Mouse (Mus musculus) left cerebral cortex, adult 9 months (tissue): ENCODE measurements around the gene Ccni.

Experiments used
- DNase-seq, 2 experiments: peaks; one replicate each; pipeline ENCODE4 v3.0.0; 2022; ENCODE audit warnings: low spot score in 2 of 2

Ccni gene

DNA sequence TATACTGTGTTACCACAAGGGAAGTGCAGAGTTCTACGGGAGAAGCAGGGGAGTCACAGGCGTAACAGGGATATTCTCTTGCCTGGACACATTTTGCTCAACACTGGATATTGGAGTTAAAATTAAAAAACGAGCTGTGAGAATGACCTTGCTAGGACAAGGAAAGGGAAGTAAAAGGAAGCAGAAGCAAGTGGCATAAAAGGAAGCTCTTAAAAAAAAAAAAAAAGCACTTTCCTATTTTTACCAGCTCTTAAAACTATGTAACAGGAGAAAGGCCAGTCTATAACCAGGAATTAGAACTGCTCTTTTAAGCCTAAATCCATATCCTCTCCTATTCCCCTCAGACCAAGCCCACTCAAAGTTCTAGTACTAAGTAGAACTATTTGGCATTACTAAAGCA, 8.1 kb downstream of the Ccni start:
- DNase-seq, result no peak

DNA sequence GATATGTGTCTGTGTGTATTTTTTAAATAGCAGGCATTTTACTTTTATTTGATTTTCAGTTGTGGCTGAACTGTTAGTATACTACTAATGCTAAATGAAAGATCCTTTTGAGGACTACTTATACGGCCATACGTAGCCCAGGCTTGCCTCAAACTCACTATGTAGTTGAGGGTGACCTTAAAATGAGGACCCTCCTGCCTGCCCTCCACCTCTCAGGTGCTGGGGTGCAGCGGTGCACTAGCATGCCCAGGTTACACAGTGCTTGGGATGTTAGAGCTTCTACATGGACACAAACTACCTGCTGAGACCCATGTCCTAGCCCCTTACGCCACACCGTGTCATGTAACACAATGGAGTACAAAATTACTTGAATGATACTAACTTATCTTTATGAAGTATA, 15.9 kb downstream of the Ccni start:
- no peak for DNase-seq

DNA sequence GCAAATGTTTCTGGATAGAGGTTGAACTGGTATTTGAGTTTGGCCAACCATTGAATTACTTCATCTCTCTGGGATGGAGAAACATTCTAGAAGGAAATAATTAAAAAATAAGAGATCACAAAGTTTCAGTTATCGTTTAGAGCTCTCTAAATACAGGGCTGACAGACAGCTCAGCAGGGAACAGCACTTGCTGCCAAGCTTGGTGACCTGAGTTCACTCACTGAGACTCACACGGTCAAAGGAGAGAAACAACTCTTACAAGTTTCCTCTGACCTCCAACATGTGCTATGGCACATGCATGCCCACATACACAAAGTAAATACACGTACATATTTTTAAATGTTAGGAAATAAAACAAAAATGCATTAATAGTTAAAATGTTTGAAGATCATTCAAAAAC, 16.7 kb downstream of the Ccni start:
- no peak for DNase-seq

DNA sequence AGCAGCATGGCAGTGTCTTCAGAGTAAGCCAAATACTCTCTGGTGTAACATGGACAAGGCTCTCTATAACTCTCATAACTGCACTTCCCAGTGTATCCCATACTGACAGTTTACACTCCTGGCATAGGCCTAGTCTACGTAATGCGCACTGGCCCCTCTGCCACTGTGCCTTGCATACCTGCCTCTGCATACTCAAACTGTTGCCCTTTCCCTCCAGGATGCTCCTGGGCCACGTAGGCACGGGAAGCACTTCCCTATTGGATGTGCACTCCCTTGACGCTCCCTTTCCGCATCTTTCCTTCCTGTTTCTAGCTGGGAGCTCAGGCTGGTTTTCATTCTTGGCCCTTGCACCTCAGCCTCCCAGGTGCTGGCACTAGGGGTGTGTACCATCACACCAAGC, 21.7 kb downstream of the Ccni start:
- DNase-seq, result no peak

DNA sequence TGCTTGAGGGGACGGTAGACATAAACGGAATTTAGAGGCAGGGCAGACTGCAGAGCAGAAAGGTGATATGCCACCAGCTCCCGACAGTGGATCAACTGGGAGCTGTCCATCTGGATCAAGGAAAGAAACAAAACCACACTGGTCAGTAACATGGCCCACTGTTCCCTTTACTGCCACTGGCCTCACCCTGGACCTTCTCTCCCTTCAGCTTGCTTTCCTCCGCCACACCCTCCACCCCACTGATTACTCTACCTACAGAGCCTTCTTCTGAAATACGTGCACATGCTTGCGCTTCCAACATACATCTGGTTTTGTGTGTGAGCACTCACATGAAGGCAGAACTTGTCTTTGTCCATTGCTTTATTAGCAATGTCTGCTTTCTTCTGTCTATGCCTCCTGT, 23.0 kb downstream of the Ccni start:
- no peak for DNase-seq

DNA sequence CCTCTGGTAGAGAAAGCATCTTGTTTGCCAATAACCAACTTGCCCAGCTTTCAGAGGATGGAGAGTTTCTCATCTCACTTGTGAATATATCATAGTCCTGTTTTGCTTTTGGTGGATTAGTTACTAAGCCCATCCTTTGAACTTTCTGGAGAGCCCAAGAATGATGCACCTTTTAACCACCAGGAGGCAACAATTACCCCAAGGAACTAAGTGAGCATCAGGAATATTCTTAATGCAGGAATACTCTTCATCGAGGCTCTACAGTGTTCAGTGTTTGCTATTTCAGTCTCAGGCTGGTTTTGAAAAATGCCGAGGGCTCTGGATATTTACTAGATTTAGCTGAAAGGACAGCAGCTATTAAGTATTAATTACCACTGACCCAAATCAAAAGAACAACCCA, 26.0 kb downstream of the Ccni start:
- no peak for DNase-seq

DNA sequence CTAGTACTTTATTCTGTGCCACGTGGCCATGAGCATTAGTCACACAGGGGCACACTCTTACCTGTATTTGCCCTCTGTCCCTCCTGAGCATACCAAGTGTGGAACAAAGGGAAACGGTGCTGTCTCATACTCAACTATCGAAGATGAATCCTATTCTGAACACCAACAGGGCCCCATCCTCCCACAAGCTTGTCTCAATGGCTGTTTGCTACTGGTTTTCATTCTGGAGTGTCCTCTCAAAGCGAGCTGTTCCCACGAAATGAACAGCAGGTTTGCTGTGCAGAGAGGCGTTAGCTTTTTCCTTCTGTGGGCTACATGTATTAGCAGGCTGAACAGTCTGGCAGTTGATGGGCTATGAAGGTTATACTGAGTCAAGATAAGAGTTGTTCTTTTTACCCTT, 27.7 kb downstream of the Ccni start:
- DNase-seq, result no peak

DNA sequence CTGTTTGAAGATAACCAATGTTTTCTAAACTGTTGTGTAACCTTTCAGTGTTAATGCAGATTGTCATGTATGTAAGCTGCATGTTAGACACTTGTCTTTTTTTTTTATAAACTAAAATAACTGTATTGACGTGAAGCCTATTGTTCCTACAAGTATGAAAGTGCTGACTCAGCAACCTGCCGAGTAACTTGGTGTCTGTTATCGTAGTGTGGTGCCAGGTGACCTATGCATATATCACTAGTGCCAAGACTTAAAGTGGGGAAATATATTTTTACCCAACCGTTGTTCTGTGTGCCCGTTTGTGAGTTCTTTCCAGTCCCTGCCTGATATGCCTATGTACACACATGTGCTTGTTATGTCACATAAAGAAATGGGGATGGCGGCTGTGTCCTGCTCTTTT, 31.6 kb downstream of the Ccni start:
- DNase-seq, result no peak

DNA sequence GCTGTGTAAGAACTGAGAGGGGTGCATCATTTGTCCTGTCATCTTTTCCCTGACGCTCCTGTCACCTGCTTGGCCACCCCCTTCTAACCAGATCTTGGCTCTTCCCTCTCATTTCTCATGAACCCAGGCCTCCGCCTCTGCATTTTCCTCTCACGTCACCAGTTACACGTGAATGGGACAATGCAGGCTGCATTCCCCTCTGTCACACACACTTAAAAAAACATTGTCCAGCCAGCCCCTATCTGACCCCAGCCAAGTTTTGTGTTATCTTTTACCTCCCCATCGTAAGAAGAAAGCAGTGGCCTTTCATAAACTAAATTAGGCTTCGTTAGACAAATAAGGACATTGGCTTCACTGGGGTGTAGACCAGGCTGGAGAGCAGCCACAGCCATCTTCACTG, 33.8 kb downstream of the Ccni start:
- no peak for DNase-seq

DNA sequence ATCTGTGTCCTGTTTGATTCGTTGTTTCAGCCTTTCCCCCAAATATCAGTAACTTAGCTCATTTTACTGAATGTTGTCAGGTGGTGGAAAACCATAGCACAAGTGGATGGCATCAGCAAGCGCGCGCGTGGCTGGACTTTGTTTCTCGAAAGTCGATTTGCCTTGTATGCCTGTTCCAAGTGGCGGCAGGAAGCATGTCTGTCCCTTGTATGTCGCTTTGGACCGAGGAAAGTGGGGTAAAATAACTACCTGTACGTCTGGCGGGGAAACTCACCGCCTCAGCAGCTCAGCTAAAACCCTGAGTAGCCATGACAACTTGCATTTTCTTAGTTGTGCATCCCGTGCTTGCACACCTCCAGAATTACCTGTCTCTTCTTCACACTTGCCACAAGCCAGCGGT, 34.9 kb downstream of the Ccni start:
- DNase-seq, result no peak

DNA sequence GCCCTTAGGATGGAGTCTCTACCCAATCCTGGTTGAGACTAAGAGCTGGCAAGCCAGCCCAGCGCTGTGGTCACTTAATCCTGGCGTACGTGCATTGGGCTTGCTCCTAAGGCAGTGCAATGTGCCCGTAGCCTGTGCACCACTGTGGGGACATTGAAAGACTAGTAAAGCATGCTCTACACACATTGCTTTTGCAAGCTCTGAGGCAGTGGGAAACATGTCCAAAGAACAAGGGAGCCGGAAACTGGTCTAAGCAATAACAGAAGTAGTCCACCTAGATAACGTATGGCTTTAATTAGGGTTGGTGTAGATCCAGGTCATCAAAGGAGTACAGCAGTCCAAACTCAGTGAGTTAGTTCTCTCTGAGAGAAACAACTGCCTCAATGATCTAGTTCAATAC, 37.6 kb downstream of the Ccni start:
- no peak for DNase-seq

DNA sequence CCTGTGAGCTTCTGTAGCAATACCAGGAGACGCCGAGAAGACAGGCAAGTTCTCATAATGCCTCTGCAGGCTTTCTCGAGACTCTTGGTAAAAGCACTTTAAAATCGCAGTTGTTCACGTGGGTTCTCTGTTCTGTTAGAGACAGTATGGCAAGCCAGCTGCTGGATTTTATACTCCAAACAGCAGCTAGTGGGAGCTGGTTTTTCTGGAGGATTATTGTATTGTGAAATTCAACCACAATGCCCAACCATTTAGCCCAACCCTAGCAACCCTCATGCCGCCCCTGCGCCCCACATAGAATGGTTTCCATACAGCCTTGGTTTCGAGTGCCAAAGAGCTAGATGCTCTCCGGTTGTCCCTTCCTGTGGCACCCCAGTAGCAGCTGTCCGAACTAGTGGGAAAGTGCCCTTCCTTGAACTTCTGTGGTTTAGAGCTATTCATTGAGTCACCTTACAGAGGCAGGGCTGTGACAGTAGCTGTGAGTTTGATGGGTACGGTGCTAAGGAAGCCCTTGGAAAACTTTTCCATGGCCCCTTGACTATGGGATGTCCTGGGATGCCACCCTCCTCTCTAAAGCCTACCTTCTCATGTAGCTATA, 38.3 kb downstream of the Ccni start:
- DNase-seq, result no peak

DNA sequence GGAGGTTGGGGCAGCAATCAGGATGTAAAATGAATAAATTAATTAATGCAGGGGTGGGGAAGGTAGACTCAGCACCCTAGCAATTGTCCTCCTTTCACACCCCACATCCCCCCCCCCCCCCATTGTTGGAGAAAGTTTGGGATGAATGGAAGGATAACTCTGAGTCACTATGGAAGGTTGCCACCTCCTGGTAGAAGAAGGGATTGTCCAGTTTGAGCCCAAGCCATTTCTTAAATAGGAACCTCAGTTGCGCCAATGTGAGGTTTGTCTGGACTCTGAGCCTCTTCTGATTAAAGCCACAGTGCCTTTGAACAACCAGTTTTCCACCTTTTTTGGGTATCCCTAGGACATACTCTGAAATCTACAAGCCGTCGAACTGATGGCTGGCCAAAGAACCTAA, 42.8 kb downstream of the Ccni start:
- DNase-seq, result peak in 1 of 2 experiments; percentile 66

DNA sequence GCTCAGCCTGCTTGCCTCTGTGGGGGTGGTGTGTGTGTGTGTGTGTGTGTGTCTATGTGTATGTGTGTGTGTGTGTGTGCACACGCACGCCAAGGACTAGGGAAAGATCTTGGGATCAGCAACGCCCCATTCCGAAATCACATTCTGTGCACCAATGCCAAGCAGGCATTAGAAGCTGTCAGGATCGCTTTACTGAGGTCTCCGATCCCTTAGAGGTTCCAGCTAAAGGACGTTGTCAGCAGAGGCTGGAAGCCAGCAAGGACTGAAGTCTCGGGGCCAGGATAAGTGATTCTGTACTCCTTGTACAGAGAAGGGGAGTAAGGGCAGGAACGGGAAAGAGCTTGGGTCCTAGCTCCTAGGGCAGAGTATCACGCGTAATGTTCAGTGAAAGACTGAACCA, 51.9 kb downstream of the Ccni start:
- DNase-seq, result no peak

DNA sequence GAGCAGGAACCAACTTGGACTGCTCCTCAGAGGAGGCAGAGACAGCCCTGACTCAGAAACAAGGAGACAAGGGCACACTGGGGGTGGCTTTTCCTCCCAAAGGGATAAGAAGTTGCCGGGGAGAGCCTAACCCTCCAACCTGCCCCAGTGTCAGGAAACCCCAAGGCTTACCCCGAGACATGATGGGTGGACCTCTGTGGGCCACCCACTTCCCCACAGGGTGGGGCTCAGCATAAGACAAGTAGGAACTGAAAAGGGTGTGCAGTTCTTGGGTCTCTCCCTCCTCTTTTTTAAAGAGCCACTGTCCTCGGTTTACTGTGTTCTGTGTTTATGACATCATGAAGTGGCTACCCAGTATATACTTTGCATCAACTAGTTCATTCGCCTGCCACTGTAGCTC, 53.8 kb downstream of the Ccni start:
- DNase-seq, result no peak

DNA sequence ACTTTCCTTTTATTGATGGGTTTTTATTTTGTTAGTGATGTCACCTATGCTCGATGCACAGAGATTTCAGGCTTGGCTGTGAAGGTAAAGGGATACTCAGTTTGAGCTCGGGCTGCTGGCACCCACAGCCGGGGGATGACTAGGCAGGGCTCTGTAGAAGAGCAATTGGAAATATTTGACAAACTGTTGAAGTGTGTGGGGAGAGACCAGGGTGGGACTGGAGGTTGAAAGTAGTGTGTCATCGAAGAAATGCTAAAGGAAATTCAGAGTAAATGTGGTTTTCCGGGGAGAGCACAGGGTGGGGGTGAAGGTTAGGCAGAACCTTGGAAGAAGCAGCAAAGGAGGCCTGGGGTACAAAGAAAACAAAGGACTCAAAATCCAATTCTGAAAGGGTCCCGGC, 54.3 kb downstream of the Ccni start:
- DNase-seq, result no peak

DNA sequence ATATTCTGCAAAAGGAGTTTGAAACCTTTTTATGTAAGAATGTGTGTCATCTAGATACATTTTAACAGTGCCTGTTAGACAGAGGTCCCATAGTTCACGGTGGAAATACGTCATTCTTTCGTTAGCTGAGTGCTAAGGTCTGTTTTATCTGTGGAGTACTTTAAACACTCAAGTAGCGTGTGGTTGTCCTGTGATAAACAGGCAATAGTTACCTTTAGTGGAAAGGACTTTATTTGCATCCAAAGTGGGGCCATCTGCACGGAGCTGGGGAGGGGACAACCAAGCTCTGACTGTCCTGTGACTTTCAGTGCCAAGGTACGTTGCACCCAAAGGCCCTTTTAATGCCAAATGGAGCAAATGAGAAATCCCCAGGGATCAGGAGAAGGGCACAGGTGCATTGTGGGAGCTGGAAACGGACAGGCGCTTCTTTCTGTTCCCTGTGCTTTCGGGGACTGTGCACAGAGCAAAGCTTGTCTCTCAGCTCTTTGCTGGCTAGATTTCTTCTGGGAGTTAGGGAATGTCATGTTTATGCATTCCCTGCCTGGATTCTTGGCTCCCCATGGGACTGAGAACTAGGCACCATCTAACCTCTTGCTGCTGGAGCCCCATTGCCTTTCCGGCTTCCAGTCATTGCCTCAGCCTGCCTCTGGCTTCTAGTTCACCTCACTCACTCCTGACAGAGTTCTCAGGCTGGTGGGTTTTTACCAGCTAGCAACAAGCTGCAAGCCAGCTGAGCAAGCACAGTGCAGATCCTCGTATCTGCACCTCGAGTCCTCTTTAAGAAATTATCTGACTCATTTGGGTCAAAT, 56.1 kb downstream of the Ccni start:
- DNase-seq, result no peak

DNA sequence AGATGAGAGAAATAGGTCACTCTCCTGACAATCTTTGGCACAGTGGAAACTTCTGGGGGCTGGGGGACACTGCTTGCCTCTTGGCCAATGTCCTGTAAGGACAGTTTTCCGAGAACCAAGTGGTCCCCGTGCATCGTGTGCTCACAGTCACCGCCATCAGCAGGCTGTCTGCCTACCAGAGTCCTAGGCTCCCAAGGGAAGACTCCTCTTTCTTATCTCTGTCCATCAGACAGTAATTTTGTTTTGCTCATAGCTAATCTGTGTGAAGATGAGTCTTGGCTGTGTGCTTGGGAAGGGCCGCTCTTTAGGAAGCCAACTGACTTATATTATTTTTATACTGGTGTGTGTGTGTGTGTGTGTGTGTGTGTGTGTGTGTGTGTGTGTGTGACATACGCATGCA, 60.8 kb downstream of the Ccni start:
- DNase-seq, result no peak

DNA sequence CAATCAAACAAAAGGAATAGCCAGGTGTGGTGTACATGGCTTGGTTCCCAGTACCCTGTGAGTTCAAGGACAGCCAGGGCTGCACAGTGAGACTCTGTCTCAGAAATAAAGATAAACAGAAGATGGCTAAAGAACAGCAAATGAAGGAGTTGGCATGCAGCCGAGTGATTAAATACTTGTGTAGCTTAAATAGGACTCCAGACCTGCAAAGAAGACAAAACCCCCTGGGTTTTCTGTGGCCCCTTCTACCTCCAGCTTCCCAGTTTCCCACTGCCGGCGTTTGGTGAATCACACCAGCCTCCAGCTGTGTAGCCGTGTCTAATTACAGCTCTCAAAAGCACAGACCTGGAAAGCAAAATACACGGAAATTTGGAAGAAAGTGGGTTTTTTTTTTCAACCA, 61.4 kb downstream of the Ccni start:
- no peak for DNase-seq

DNA sequence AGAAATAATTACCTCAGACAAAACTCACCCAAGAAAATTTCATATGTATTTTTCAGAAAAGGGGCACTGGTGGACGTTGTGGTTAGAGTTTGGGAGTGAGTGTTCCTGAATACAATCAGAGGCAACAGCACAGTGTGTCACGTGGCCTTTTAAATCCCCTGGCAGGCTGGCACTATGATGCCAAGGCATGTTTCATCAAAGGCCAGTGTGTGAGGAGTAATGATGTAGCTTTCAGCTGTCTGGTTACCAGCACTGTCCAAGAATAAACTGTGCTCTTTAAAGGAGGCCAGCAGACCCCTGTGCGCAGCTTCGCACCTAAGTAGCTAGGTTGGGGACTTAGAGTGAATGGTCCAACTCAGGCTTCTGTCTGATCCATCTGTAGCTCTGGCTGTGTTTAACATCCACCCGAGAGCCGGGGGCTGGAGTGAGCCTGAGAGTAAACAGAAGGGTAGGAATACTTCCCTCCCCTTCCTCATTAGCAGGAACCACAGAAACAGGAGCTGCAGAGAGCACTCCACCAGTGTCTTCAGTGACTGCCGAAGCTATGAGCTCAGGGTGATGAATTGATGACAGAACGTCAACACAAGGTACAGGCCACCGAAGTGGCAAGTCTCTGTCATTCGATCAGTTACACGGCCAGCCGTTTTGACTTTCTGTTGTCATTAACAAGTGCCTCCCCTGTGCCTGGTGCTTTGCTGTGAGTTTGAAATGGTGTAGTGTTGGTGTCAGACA, 62.8 kb downstream of the Ccni start:
- no peak for DNase-seq

DNA sequence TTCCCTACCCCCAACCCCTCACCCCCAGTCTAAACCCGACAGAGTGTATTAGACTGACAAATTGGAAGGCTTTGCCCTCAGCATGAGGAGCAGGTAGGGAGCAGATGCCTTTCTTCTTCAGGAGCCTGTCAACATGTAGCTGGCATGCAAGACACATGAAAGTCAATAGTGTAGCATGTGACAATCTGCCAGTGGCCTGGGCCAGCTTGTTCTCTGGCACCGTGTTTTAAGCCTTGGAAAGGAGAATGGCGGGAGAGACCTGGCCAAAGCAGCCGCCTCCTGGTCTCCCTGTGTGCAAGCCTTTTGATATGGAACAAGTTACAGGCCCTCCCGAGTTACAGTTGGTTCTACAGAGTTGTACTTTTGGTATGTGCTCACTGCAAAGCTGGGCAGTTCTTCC, 65.5 kb downstream of the Ccni start:
- no peak for DNase-seq

DNA sequence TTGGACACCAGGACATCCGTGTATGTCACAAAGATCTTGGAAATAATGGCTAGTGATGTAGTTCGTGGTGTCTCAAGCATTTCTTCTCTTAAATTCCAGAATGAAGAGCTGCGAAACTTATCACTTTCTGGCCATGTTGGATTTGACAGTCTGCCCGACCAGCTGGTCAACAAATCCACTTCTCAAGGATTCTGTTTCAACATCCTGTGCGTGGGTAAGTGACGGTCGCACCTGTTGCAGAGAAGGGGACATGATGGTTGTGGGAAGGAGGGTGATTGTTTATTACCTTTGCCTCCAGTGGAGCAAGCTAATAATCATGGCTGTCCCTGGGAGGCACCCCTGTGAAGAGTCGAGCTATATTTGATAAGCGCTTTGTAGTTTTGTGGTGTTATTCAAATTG, 66.9 kb downstream of the Ccni start:
- DNase-seq, result peak in 1 of 2 experiments; percentile 62

DNA sequence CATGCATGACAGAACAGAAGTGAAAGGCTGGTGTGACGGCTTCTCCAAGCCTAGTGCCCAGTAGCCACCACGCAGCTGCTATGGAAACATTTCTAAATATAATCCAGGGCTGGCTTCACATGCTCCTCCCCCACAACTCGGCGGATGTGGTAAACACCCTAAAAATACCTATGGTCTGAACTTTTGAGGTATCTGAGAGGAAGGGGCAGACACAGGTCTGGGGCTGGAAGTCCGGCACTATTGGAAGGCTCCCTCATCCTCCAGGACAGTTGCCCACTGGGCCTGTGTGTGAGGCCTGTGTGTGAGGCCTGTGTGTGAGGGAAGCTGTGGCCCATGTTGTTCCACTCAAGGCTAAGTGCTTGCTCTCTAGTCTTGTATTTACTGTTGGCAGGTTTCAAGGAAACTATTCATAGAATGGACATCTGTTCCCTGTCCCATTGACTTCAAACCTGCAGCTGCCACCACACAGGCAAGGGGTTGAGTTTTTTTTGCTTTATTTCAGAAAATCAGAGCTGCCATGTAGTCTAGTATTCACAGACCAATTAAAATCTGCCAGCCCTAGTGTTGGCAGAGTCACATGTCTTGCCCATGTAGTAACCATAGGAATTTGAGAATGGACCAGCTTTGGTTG, 69.2 kb downstream of the Ccni start:
- DNase-seq, result peak; percentile 40 to 69
